Mouse (Mus musculus): Measurements from ENCODE around the gene Pax4.

Gene Pax4

DNA sequence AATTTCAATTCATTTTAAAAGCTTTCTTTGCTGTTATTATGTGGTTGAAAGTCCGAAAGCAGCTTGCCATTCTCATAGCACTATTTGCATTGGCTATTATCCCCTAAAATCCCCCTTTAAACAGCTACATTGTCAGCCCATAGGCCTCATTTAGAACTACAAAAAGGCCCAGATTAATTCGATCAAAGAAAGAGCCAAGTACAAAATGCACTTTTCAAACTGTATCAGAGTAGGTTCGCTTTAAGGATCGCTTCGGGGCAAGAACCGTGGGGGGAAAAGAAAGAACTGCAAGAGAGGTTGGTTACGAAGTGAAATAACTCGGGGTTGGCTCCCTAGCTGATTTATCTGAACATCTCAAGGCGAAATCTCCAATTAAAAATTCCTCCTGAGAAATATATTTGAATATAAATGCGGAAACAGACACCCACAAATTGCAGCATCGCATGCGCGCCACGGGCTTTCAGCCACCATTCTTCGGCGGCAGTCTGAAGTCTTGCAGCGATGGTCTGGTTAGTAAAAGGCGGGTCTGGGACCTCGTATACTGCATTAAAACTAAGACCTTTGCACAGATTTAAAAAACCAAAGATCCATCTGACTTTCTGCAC, 52.2 kb downstream of the Pax4 start:
- DNase-seq (ENCODE audit: low read depth, low spot score) = no peak

- no peak for DNase-seq (ENCODE audit: low read depth, low spot score)
Measured at GRCm38 (mm10) chr6:28396051-28396852, 52.9 kb downstream of the Pax4 start.
